Mouse (Mus musculus) erythroblast, embryonic 14.5 days (primary cell): ENCODE results near the gene Col27a1.

Source experiments
- GATA1 ChIP-seq: IDR thresholded peaks from 2 replicates; pipeline ENCODE4 v1.6.1; 2012; ENCODE audit warnings: low read length, inconsistent platforms, mixed read lengths
- TAL1 ChIP-seq: IDR thresholded peaks from 3 replicates; pipeline ENCODE4 v1.6.1; 2012; ENCODE audit warnings: low read length, inconsistent platforms, mixed read lengths

DNA sequence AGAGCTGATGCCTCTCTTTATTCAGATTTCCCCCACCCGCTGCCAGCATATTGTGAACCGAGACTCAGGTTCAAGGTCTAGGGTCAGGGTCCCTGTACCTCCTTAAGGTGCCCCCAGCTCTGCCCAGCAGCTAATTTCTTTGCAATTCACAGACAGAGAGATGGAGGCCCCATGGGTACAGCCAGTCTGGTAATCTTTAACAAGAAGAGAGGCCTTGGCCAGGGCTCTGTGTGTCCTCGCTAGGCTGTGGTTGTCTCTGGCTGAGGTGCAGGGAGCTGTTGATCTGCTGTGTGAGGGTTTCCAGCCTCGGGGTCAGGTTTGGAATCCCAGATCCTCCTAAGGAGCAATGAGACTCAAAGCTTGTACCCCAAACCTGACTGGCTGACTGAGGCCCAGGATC, 48.2 kb upstream of the Col27a1 start:
- no peak for TF ChIP-seq GATA1
- TF ChIP-seq TAL1: no peak
